Mouse (Mus musculus) liver, embryonic 14.5 days (tissue): Measurements from ENCODE around the gene Fam214a. TPM values are rescaled to one million over a fixed set of nuclear protein-coding genes. Genes with fewer than 3 reads are reported as not detected.
A peak's percentile ranks its signal among the peaks of the same experiment; 100 is the strongest.

Source experiments
- ATAC-seq: fragments of 200-750 bp; cut with Nextera tagmentation; 2 replicates; pipeline ENCODE4 v1.8.0; 2017; ENCODE audit warnings: moderate number of reproducible peaks, mild to moderate bottlenecking, moderate library complexity; ENCODE audit not compliant: insufficient read depth
- DNase-seq, 3 experiments: peaks; one replicate each; pipeline ENCODE4 v3.0.0-alpha.2; 2012 to 2013; ENCODE audit warnings: low read depth in 3 of 3, low spot score in 3 of 3
- H3K27ac ChIP-seq: fragments of 300-500 bp; sonication (generic); 2 replicates; pipeline ENCODE4 v1.5.1; 2014; ENCODE audit warnings: moderate library complexity, mild to moderate bottlenecking, control low read depth, inconsistent platforms
- H3K27me3 ChIP-seq: fragments of 300-500 bp; sonication (generic); 2 replicates; pipeline ENCODE4 v1.6.1; 2014; ENCODE audit warnings: mild to moderate bottlenecking, low read length, moderate library complexity; ENCODE audit not compliant: control insufficient read depth, insufficient read depth
- H3K36me3 ChIP-seq: fragments of 300-500 bp; sonication (generic); replicated peaks from 2 replicates; pipeline ENCODE4 v1.6.1; 2014; ENCODE audit warnings: low read depth; ENCODE audit not compliant: control insufficient read depth, insufficient read depth
- H3K4me1 ChIP-seq, 2 experiments: fragments of 200-500 bp in 1 of 2; fragments of 300-500 bp in 1 of 2; sonication (generic) in 1 of 2; replicated peaks; 2 replicates each; pipeline ENCODE4 v1.6.1; 2012 to 2014; ENCODE audit warnings: antibody characterized with exemption in 1 of 2, inconsistent platforms in 1 of 2, low read length in 1 of 2; ENCODE audit not compliant: control insufficient read depth in 2 of 2, insufficient read depth in 2 of 2
- H3K4me2 ChIP-seq: fragments of 300-500 bp; sonication (generic); 2 replicates; pipeline ENCODE4 v1.6.1; 2014; ENCODE audit warnings: low read depth, mild to moderate bottlenecking, control low read depth, moderate library complexity
- H3K4me3 ChIP-seq, 2 experiments: fragments of 200-500 bp in 1 of 2; fragments of 300-500 bp in 1 of 2; sonication (generic) in 1 of 2; 2 replicates each; pipeline ENCODE4 v1.5.1; 2012 to 2014; ENCODE audit warnings: low read depth in 2 of 2, low read length in 2 of 2, mild to moderate bottlenecking in 2 of 2, control low read depth in 1 of 2, inconsistent platforms in 1 of 2, moderate library complexity in 1 of 2; ENCODE audit not compliant: insufficient read depth in 1 of 2
- H3K9ac ChIP-seq: fragments of 300-500 bp; sonication (generic); replicated peaks from 2 replicates; pipeline ENCODE4 v1.6.1; 2014; ENCODE audit warnings: mild to moderate bottlenecking, control low read depth, moderate library complexity
- H3K9me3 ChIP-seq: fragments of 300-500 bp; sonication (generic); 2 replicates; pipeline ENCODE4 v1.6.1; 2016; ENCODE audit warnings: low read length, mixed read lengths; ENCODE audit not compliant: control insufficient read depth
- CTCF ChIP-seq: IDR thresholded peaks from 2 replicates; pipeline ENCODE4 v1.5.1; 2016; ENCODE audit warnings: antibody characterized with exemption, low read depth, control low read depth
- EP300 ChIP-seq: IDR thresholded peaks from 2 replicates; pipeline ENCODE4 v1.6.1; 2016; ENCODE audit warnings: antibody characterized with exemption, low read depth
- WGBS: fragments of 180-500 bp; shearing (Covaris S2); extraction: QIAGEN DNeasy Blood & Tissue Kit; methylation state at CpG from one replicate; pipeline ENCODE4 v1.1.7; 2014; ENCODE audit not compliant: insufficient replicate concordance; 5-methylcytosine and 5-hydroxymethylcytosine counted together
- polyA plus RNA-seq, 2 experiments: library from polyadenylated mRNA; depleted of rRNA in 1 of 2; stranded (reverse) in 1 of 2; unstranded in 1 of 2; fragments of >200 nt; fragmentation: Nextera tagmentation in 1 of 2; extraction: Ambion mirVana in 1 of 2; gene quantifications; 2 replicates each; pipeline versions ENCODE4 v1.2.1 to v1.2.3; 2012 to 2014

Gene Fam214a
- polyA plus RNA-seq (2012; rRNA removed) (0.78 TPM in 2 replicates), polyA plus RNA-seq (2014; fragmentation: Nextera tagmentation; extraction: Ambion mirVana) (1.5 TPM in 2 replicates)

DNA sequence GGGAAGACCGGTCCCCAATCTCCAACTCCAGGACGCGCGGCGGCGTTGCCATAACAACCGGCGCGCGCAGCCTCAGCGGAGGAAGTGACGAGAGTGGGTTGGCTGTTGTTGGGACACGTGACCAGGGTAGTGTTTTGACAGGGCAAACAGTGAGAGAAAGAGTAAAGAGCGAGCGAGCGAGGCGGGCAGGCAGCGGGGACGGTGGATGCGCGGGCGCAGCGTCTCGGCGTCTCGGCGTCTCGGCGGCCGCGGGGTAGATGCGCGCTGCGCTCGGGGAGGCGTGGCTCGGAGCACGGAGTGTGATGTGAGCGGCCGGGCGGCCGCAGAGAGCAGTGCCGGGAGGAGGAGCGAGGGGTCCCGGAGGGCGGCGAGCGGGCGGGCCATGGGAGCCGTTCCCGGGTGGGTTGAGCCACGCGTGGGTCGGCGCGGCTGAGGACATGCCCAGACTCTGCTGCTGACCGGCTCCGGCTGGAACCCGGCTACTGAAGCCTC, at the start of gene Fam214a:
Gene Fam214a, plus strand, starts transcription at position 129 of the 492 bp plus-strand sequence.
- TF ChIP-seq EP300 (no peak), CTCF (no peak)
- WGBS = under 1% methylated on average over 54 of the region's 59 CpGs
- Histone ChIP-seq H3K4me1 (peaks cover 0 to 7% of the 10 kb centered on the region in 2 experiments; a peak in 2 of 4 replicates), H3K4me2 (peak within 1 kb of the TSS; percentile 85), H3K27ac (no peak within 1 kb of the TSS; the same call in 1 of the 2 replicates), H3K9ac (peak within 1 kb of the TSS; percentile 58), H3K9me3 (no peaks in the 10 kb centered on the region), H3K36me3 (no peaks in the 10 kb centered on the region), H3K27me3 (no peaks in the 10 kb centered on the region), H3K4me3 (peak within 1 kb of the TSS; percentile 53 to 62)
- peak; percentile 87 for ATAC-seq
- DNase-seq = peak; percentile 61 to 68 (median 63)

DNA sequence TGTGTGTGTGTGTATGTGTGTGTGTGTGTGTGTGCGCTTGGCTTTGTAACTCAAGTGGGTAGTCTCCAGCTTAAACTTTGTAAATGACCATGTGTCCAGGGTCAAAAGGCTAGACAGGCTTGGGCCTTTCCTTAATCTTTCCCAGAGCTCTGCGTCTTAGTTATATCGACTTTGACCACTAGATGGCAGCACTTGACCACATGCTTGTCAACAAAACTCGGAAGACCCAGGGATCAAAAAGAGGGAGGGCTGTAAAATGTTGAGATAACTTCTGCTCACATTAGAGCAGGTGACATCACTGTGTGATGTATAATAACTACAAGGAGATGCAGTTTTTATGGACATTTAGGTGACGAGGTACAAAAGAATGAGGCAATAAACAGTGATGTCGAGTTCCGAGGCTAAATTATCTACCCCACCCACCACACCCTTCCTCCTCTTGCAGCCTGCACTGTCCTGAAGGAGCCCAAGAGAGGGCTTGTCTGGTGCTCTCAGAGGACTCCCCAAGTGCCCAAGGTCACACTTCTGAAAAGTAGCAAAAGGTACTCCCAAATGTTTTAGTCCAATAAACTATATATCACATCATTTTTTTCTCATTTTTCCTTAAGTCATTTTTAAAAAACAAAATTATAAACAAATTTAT, 47.7 kb upstream of the Fam214a start:
- TF ChIP-seq EP300 (no peak), CTCF (peak; percentile 79)
- Histone ChIP-seq H3K4me1 (no peaks in the 10 kb centered on the region), H3K36me3 (no peaks in the 10 kb centered on the region), H3K4me3 (no peak overlapping the region), H3K9me3 (no peaks in the 10 kb centered on the region), H3K4me2 (peak overlapping the region; percentile 32), H3K27me3 (no peaks in the 10 kb centered on the region), H3K27ac (no peak overlapping the region), H3K9ac (no peak overlapping the region)
- DNase-seq (peak; percentile 4 to 46 (median 17)), ATAC-seq (no peak)
- WGBS = 3% methylated on average over 7 of the region's 7 CpGs

DNA sequence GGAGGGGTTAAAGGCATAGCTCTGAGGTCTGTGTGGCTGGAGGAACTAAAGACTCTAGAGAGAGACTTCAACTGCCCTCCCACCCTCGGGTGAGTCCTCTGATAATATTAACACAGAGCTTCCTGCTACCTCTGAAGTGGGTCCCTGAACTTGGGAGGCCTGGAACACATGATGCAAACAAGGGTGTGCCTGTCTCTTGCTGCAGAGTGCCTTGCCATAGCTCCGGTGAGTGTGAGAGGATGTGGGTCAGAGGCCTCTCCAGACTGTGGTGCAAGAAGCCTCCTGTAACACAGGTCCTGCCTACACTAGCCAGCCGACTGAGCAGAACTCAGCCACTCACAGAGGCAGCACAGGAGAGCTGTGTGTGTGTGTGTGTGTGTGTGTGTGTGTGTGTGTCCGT, 45.7 kb upstream of the Fam214a start:
- Histone ChIP-seq H3K27ac (no peak overlapping the region), H3K4me2 (no peak overlapping the region)
- DNase-seq = peak in 1 of 3 experiments; percentile 4

DNA sequence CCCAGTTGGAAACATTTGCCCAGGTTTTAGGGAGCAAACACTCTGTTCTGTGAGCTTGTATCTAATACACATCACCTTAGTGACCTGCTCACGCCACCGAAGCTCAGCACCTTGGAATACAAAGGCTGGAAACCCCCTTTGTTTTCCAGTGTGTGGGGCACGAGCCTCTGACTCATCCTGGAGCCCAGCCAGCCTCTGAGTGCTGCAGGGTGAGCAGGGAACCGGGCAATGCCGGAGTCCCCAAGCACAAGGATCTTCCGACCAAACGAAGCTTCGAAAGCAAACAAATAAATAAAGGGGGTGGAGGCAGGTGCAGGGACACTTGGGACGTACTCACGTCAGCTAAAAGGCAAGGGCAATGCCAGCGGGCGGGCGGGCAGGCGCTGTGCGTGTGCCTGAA, 43.4 kb upstream of the Fam214a start:
- H3K4me2 ChIP-seq = no peak overlapping the region
- no peaks in the 10 kb centered on the region for H3K9me3 ChIP-seq
- H3K4me1 ChIP-seq = no peaks in the 10 kb centered on the region
- whole genome bisulfite sequencing = 60% methylated on average over 15 of the region's 15 CpGs
- TF ChIP-seq EP300 (no peak), CTCF (no peak)
- H3K36me3 ChIP-seq = no peaks in the 10 kb centered on the region
- ATAC-seq (no peak), DNase-seq (no peak)
- no peak overlapping the region for H3K27ac ChIP-seq
- H3K9ac ChIP-seq = no peak overlapping the region
- no peak overlapping the region for H3K4me3 ChIP-seq
- no peaks in the 10 kb centered on the region for H3K27me3 ChIP-seq

More for the DNA sequence above, 45.7 kb upstream of the Fam214a start:
- Histone ChIP-seq H3K9me3 (no peaks in the 10 kb centered on the region), H3K36me3 (no peaks in the 10 kb centered on the region), H3K4me3 (no peak overlapping the region), H3K4me1 (no peaks in the 10 kb centered on the region), H3K9ac (no peak overlapping the region), H3K27me3 (no peaks in the 10 kb centered on the region)
- TF ChIP-seq EP300 = no peak
- TF ChIP-seq CTCF = no peak
- no peak for ATAC-seq
- 10% methylated on average over 4 of the region's 4 CpGs for WGBS

DNA sequence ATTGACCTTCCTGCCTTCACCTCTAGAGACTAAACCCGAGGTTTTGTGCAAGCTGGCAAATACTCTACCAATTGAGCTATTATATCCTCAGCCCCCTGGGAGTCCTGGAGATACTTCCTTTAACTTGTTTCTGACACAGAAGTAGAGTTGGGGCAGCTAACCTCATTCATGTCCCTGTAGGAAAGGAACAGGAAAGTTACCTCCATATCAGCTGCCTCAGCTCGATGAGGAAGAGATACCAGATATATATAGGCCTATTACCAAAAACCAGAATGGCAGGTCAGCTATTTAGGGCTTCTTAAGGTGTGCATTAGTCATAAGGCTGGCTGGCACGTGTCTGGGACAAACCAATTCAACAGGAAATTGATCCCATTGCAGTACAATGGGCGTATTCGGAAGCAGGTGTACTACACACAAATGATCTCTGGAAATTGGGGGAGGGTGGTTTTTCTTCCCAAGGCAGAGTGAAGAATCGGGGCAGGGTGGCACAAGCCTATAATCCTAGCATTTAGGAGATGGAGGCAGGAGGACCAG, 42.4 kb upstream of the Fam214a start:
- no peaks in the 10 kb centered on the region for H3K27me3 ChIP-seq
- no peak overlapping the region for H3K9ac ChIP-seq
- DNase-seq = no peak
- no peak overlapping the region for H3K27ac ChIP-seq
- no peaks in the 10 kb centered on the region for H3K36me3 ChIP-seq
- no peak overlapping the region for H3K4me2 ChIP-seq
- no peak for ATAC-seq
- TF ChIP-seq EP300 (no peak), CTCF (no peak)
- 47% methylated on average over 6 of the region's 6 CpGs for WGBS
- no peaks in the 10 kb centered on the region for H3K9me3 ChIP-seq
- no peak overlapping the region for H3K4me3 ChIP-seq
- H3K4me1 ChIP-seq = no peaks in the 10 kb centered on the region
